Mouse (Mus musculus) forebrain, embryonic 15.5 days (tissue): ENCODE measurements around the gene Psma1. TPM values are rescaled to one million over a fixed set of nuclear protein-coding genes. Genes with fewer than 3 reads are reported as not detected.

Experiments
- ATAC-seq: fragments of 200-750 bp; cut with Nextera tagmentation; replicated peaks from 2 replicates; pipeline ENCODE4 v1.8.0; 2017; ENCODE audit warnings: mild to moderate bottlenecking, moderate TSS enrichment, moderate library complexity
- H3K27ac ChIP-seq: fragments of 300-500 bp; sonication (generic); replicated peaks from 2 replicates; pipeline ENCODE4 v1.5.1; 2015; ENCODE audit warnings: mild to moderate bottlenecking, inconsistent platforms
- H3K27me3 ChIP-seq: fragments of 300-500 bp; sonication (generic); 2 replicates; pipeline ENCODE4 v1.6.1; 2015; ENCODE audit warnings: inconsistent platforms
- H3K36me3 ChIP-seq: fragments of 300-500 bp; sonication (generic); 2 replicates; pipeline ENCODE4 v1.6.1; 2015; ENCODE audit warnings: mild to moderate bottlenecking, inconsistent platforms
- H3K4me1 ChIP-seq: fragments of 300-500 bp; sonication (generic); 2 replicates; pipeline ENCODE4 v1.6.1; 2015; ENCODE audit warnings: inconsistent platforms
- H3K4me2 ChIP-seq: fragments of 300-500 bp; sonication (generic); replicated peaks from 2 replicates; pipeline ENCODE4 v1.6.1; 2015; ENCODE audit warnings: mild to moderate bottlenecking, inconsistent platforms
- H3K4me3 ChIP-seq: fragments of 300-500 bp; sonication (generic); 2 replicates; pipeline ENCODE4 v1.5.1; 2015; ENCODE audit warnings: mild to moderate bottlenecking, inconsistent platforms
- H3K9ac ChIP-seq: fragments of 300-500 bp; sonication (generic); replicated peaks from 2 replicates; pipeline ENCODE4 v1.6.1; 2015; ENCODE audit warnings: mild to moderate bottlenecking, inconsistent platforms
- H3K9me3 ChIP-seq: fragments of 300-500 bp; sonication (generic); 2 replicates; pipeline ENCODE4 v1.6.1; 2016; ENCODE audit warnings: inconsistent platforms
- WGBS: fragments of 180-500 bp; shearing (Covaris S2); methylation state at CpG from one replicate; pipeline ENCODE4 v1.1.7; 2015; ENCODE audit warnings: mixed read lengths; 5-methylcytosine and 5-hydroxymethylcytosine counted together
- polyA plus RNA-seq: library from polyadenylated mRNA; unstranded; fragments of >200 nt; fragmentation: Nextera tagmentation; extraction: Ambion mirVana; gene quantifications from 2 replicates; pipeline ENCODE4 v1.2.1, GENCODE M21; 2015

Gene Psma1
- polyA plus RNA-seq, 1 experiment from 2014 or later, result 404 TPM

DNA sequence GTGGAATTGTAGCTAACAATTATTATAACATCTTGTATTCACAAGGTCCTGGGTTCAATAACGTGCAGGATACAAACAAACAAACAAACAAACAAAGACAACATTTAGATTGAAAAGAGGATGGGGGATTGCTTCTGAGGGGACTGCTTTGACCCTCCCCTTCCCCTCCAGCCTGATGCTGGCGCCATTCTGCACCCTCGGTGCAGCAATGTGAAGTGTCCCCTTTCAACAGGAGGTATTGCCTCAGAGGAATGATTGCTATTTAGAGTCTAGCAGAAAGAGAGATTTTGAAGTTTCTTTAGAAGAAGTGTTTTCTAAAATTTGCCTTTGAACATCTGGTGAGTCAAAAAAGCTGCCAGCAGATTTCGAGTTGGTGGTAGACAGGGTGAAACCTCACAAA is 23.3 kb upstream of the Psma1 start:
- H3K27me3 ChIP-seq, result no peaks in the 10 kb centered on the region
- H3K4me3 ChIP-seq, result no peak overlapping the region
- WGBS, result 70% methylated on average over 4 of the region's 4 CpGs

DNA sequence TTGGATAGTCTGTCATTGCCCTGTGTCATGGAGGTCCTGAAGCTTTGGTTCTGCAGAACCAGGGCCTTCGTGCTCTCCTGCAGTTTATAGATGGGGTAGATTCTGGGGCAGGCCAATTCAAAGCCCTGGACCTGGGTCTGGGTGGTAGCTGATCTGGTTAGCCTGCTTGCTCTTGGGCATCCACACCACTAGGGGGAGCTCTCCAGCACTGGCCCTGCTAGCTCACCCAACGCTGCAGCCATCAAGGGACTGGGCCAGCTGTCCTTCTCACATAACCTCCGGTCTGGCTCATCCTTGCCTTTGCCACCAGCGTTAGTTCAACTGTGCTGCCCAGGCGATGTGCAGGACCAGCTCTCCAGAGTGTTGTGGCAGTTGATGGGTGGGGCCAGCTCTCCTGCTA is 18.8 kb upstream of the Psma1 start:
- ATAC-seq, result no peak
- Histone ChIP-seq H3K4me3 (no peak overlapping the region), H3K9me3 (no peaks in the 10 kb centered on the region), H3K4me2 (no peak overlapping the region), H3K9ac (no peak overlapping the region), H3K36me3 (no peaks in the 10 kb centered on the region), H3K27me3 (no peaks in the 10 kb centered on the region), H3K27ac (no peak overlapping the region), H3K4me1 (peaks cover 9% of the 10 kb centered on the region)
- WGBS, result 84% methylated on average over 5 of the region's 5 CpGs

More for the DNA sequence above, 23.3 kb upstream of the Psma1 start:
- H3K36me3 ChIP-seq, result no peaks in the 10 kb centered on the region
- ATAC-seq, result no peak
- no peak overlapping the region for H3K27ac ChIP-seq
- H3K4me2 ChIP-seq, result no peak overlapping the region
- H3K9me3 ChIP-seq, result no peaks in the 10 kb centered on the region
- H3K9ac ChIP-seq, result no peak overlapping the region
- no peaks in the 10 kb centered on the region for H3K4me1 ChIP-seq

- no peak overlapping the region for H3K4me3 ChIP-seq
- no peaks in the 10 kb centered on the region for H3K27me3 ChIP-seq
- no peak overlapping the region for H3K9ac ChIP-seq
- ATAC-seq, result no peak
- H3K9me3 ChIP-seq, result no peaks in the 10 kb centered on the region
- H3K4me1 ChIP-seq, result peaks cover 9% of the 10 kb centered on the region
- 85% methylated on average over 5 of the region's 5 CpGs for WGBS
- no peak overlapping the region for H3K4me2 ChIP-seq
- H3K27ac ChIP-seq, result no peak overlapping the region
- H3K36me3 ChIP-seq, result no peaks in the 10 kb centered on the region
Measured at GRCm38 (mm10) chr7:114293903-114294302, 18.0 kb upstream of the Psma1 start.

- 0 out of 2 replicates have a peak overlapping the region, but pooled peaks have one; percentile 10 for H3K9ac ChIP-seq
- peaks cover 9% of the 10 kb centered on the region for H3K4me1 ChIP-seq
- H3K36me3 ChIP-seq, result no peaks in the 10 kb centered on the region
- H3K4me2 ChIP-seq, result peak overlapping the region; percentile 29
- 9% methylated on average over 12 of the region's 12 CpGs for whole genome bisulfite sequencing
- no peaks in the 10 kb centered on the region for H3K27me3 ChIP-seq
- H3K4me3 ChIP-seq, result peak overlapping the region; percentile 21
- peak; percentile 68; the same call in 1 of the 2 replicates for ATAC-seq
- no peaks in the 10 kb centered on the region for H3K9me3 ChIP-seq
- H3K27ac ChIP-seq, result no peak overlapping the region; the same call in 1 of the 2 replicates
Measured at GRCm38 (mm10) chr7:114292501-114292971, 16.6 kb upstream of the Psma1 start.

GRCm38 (mm10) chr7:114291461-114292335 is 15.8 kb upstream of the Psma1 start:
- ATAC-seq, result no peak
- Histone ChIP-seq H3K9me3 (no peaks in the 10 kb centered on the region), H3K27me3 (no peaks in the 10 kb centered on the region), H3K4me3 (no peak overlapping the region), H3K4me2 (no peak overlapping the region), H3K4me1 (peaks cover 9% of the 10 kb centered on the region), H3K36me3 (no peaks in the 10 kb centered on the region), H3K27ac (no peak overlapping the region), H3K9ac (no peak overlapping the region)
- 42% methylated on average over 15 of the region's 15 CpGs for WGBS

GRCm38 (mm10) chr7:114290078-114290506 is 14.2 kb upstream of the Psma1 start:
- Histone ChIP-seq H3K4me1 (peaks cover 9% of the 10 kb centered on the region), H3K27me3 (no peaks in the 10 kb centered on the region), H3K9me3 (no peaks in the 10 kb centered on the region), H3K36me3 (no peaks in the 10 kb centered on the region), H3K9ac (no peak overlapping the region), H3K4me2 (no peak overlapping the region), H3K27ac (peak overlapping the region; percentile 55), H3K4me3 (no peak overlapping the region)
- 53% methylated on average over 5 of the region's 5 CpGs for WGBS
- ATAC-seq, result peak; percentile 43; the same call in 1 of the 2 replicates

DNA sequence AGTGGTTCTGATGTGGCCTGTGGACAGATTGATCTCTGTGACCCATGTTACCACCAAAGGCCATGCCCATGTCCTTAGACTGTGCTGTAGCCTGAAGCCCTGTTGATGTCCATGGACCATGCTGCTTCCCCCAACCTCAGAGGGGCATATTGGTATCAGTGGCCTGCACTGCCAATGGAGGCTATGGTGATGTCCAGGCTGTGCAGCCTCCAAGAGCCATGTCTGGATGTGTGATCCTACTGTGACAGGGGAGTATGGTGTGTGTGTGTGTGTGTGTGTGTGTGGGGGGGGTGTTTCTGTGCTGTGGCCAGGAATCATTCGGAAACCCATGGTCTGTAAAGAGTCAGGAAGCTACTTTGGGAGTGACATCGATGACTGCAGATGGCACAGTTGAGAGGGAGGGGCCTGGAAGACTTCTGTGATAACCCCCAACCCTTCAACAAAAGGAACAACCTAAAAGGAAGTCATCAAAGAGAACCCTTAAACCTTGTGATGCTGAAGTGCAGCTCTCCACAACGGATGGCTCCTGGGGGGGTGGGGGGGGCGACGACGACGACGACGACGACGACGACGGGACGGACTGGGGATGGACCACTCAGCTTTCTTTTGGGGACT is 8.5 kb upstream of the Psma1 start:
- Histone ChIP-seq H3K4me2 (no peak overlapping the region), H3K4me3 (no peak overlapping the region), H3K27ac (no peak overlapping the region), H3K27me3 (no peaks in the 10 kb centered on the region), H3K9me3 (no peaks in the 10 kb centered on the region), H3K36me3 (no peaks in the 10 kb centered on the region), H3K9ac (no peak overlapping the region), H3K4me1 (no peaks in the 10 kb centered on the region)
- 94% methylated on average over 14 of the region's 14 CpGs for WGBS
- no peak for ATAC-seq

- no peak overlapping the region for H3K4me2 ChIP-seq
- no peaks in the 10 kb centered on the region for H3K4me1 ChIP-seq
- no peaks in the 10 kb centered on the region for H3K36me3 ChIP-seq
- H3K9me3 ChIP-seq, result no peaks in the 10 kb centered on the region
- no peak overlapping the region for H3K27ac ChIP-seq
- H3K27me3 ChIP-seq, result no peaks in the 10 kb centered on the region
- H3K9ac ChIP-seq, result no peak overlapping the region
- H3K4me3 ChIP-seq, result no peak overlapping the region
- ATAC-seq, result no peak
- 83% methylated on average over 9 of the region's 9 CpGs for WGBS
Measured at GRCm38 (mm10) chr7:114283006-114283405, 7.1 kb upstream of the Psma1 start.

DNA sequence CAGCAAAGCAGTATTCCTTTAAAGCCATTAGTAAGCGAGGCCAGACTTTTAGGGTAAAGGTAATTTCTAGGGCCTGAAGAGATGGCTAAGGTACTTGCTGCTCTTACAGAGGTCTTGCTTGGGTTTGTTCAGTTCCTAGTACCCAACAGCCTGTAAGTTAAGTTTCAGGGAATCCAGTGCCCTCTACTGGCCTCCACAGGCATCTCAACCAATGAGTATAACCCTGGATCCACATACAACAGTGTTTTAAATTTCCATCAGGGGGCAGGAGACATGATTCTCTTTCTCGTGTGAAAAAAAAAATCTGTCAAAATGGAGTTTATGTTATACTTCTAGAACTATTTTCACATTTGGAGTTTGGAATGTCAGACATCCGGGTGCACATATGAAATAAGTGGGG is 5.8 kb upstream of the Psma1 start:
- peaks cover 4% of the 10 kb centered on the region; the same call in 1 of the 2 replicates for H3K4me1 ChIP-seq
- no peaks in the 10 kb centered on the region for H3K36me3 ChIP-seq
- no peak overlapping the region for H3K9ac ChIP-seq
- no peak overlapping the region for H3K27ac ChIP-seq
- no peaks in the 10 kb centered on the region for H3K9me3 ChIP-seq
- H3K27me3 ChIP-seq, result no peaks in the 10 kb centered on the region
- WGBS, result 52% methylated on average over 3 of the region's 3 CpGs
- H3K4me3 ChIP-seq, result no peak overlapping the region
- H3K4me2 ChIP-seq, result no peak overlapping the region
- ATAC-seq, result no peak

DNA sequence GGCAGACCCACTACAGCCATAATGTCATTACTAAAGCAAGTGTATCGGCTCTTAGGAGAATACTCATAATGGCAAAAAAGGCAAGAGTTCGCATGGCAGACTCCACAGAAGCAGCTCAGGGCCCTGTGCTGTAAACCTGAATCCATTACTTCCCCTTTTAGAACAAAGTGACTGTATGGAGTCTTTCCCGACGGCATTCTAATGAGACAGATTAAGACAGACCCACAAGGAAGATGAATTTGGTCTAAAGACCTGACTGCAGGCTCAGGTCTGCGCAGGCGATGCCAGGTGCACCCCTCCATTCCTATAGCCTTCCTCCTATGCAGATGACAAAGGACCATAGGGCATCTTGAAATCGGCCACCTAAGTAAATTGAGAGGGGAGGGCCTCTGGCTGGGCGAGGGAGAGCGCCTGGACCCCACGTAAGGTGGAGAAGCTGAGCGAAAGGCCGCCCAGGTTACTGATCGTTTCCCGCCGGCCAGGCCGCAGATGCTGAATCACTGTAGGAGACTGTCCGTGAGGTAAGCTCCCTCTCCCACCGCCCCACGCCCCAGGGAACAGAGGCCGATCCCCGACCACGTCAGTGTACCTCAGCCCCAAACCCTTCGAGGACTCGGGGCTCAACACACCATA is 430 bp downstream of the Psma1 start:
- no peaks in the 10 kb centered on the region for H3K9me3 ChIP-seq
- peaks cover 28% of the 10 kb centered on the region for H3K36me3 ChIP-seq
- H3K4me3 ChIP-seq, result peak overlapping the region; percentile 83
- H3K27me3 ChIP-seq, result no peaks in the 10 kb centered on the region
- peak overlapping the region; percentile 73 for H3K4me2 ChIP-seq
- under 1% methylated on average over 24 of the region's 24 CpGs for WGBS
- H3K27ac ChIP-seq, result peak overlapping the region; percentile 58
- no peak; the same call in 1 of the 2 replicates for ATAC-seq
- peaks cover 25% of the 10 kb centered on the region for H3K4me1 ChIP-seq
- H3K9ac ChIP-seq, result peak overlapping the region; percentile 91

- no peaks in the 10 kb centered on the region for H3K27me3 ChIP-seq
- H3K4me1 ChIP-seq, result no peaks in the 10 kb centered on the region
- H3K27ac ChIP-seq, result no peak overlapping the region
- no peak overlapping the region for H3K4me2 ChIP-seq
- 96% methylated on average over 5 of the region's 5 CpGs for WGBS
- ATAC-seq, result no peak
- H3K36me3 ChIP-seq, result peaks cover 85% of the 10 kb centered on the region
- H3K9me3 ChIP-seq, result no peaks in the 10 kb centered on the region
- H3K9ac ChIP-seq, result no peak overlapping the region
- no peak overlapping the region for H3K4me3 ChIP-seq
Measured at GRCm38 (mm10) chr7:114268446-114268845, 7.5 kb downstream of the Psma1 start.
